Mouse (Mus musculus): ENCODE results near the gene Nasp.
"Not testable (repeated sequence)": the region's sequence is repeated elsewhere in the genome, so short reads cannot be mapped to it uniquely, and the experiment has no call there.

The Nasp gene

DNA sequence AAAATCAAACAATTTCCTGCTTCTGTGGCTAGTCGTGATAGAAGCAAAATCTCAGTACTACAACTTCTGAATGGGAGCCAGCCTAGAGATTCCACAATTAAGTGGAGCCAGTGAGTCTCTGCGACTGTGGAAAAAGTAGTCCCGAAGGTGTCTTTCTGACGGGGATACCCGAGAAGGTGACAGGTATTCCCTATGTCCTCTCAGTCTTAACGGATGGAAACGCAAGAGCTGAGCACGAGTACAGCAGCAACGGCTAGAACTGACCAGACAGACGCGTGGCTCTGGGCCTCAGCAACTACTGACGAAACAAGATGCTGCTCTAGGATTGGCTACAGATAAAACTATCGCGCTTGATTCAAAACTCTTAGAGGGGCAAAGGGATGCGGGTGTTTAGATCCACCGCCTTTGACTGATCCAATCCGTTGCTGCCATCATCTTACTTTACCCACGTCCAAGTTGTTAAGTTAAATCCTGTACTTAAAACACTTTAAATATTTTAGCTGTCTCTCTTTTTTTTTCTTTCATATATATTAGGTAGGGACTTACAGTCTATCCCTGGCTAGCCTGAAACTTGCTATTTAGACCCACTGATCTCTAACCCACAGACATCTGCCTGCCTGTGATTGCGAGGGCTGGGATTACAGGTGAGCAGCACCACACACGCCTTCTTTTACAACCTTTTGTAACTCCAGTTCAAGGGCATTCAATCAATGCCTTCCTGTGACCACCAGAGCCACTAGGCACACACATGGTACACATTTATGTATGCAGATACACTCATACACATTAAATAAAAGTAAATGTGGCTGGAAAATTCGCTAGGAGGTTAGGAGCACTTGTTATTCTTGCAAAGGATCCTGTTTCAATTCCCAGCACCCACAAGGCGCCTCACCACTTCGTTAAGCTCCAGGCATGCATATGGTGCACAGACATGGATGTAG lies at the start of gene Nasp:
Nasp (minus strand) TSS at position 220 of the 941 bp plus-strand sequence.
- DNase-seq = peak; percentile 85

GRCm38 (mm10) chr4:116676027-116676426 lies 48.3 kb upstream of the Nasp start:
- DNase-seq = no peak

GRCm38 (mm10) chr4:116674761-116675160 lies 47.0 kb upstream of the Nasp start:
- not testable (repeated sequence) for DNase-seq

DNA sequence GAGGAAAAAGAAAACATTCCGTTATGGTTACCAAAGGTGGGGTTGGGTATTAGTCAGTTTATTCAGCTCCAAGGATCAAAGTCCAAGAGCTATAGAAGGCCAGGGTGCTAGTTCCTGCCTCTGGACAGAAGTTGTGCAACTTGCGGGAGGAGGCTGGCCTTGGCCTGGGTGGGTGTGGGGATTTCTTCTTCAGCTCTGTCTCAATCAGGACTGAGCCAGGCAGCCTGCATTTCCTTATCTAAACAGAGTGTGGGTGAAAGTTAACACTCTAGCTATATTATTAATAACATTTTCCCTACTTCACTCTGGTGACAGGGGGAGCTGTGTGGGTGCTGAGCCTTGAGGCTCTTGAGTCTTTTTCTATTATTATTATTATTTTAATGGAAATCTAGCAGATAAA lies 45.0 kb upstream of the Nasp start:
- no peak for DNase-seq

DNA sequence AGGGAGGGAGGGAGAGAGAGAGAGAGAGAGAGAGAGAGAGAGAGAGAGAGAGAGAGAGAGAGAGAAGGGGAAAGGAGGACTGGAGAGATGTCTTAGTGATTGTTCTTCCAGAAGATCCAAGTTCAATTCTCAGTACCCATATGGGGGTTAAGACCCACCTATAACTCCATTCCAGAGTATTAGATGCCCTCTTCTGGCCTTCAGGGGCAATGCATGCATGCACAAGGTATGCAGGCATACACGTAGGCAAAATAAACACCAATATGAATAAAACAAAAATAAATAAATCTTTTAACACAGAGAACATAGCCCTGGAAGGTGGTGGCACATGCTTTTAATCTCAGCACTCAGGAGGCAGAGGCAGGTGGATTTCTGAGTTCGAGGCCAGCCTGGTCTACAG lies 41.5 kb upstream of the Nasp start:
- peak; percentile 42 for DNase-seq

- DNase-seq = no peak
Observed at GRCm38 (mm10) chr4:116668145-116668544, 40.4 kb upstream of the Nasp start.

DNA sequence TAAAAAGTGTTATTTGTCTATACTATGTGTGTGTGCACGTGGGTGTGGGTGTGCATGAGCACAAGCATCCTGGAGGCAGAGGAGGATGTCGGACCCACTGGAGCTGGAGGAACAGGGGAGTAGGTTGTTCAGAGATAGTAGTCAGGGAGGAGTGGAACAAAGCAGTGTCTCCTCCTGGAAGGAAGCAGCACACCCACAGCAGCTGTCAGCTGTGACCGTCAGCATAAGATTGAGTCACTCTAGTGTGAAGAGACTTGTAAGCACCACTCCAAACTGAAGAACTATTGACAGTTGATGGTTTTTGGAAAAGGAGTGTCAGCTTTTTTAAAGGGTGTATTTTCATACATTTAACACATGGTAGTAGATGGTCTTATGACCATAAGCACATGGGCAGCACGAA lies 38.9 kb upstream of the Nasp start:
- DNase-seq = no peak

DNA sequence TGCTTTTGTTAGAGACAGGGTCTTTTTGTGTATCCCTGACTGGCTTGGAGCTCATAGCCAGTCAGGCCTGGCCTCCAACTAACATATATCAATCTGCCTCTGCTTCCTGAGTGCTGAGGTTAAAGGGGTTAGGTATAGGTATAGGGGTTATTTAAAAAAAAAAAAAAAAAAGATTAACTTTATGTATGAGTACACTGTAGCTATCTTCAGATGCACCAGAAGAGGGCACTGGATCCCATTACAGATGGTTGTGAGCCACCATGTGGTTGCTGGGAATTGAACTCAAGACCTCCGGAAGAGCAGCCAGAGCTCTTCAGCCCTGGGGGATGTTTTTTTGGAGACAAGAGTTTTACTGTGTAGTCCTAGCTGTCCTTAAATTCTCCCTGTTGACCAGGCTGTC lies 34.3 kb upstream of the Nasp start:
- no peak for DNase-seq

- peak; percentile 33 for DNase-seq
Observed at GRCm38 (mm10) chr4:116660829-116661228, 33.1 kb upstream of the Nasp start.

GRCm38 (mm10) chr4:116659916-116660315 lies 32.2 kb upstream of the Nasp start:
- DNase-seq = not testable (repeated sequence)

- peak; percentile 48 for DNase-seq
Observed at GRCm38 (mm10) chr4:116659474-116659873, 31.7 kb upstream of the Nasp start.

DNA sequence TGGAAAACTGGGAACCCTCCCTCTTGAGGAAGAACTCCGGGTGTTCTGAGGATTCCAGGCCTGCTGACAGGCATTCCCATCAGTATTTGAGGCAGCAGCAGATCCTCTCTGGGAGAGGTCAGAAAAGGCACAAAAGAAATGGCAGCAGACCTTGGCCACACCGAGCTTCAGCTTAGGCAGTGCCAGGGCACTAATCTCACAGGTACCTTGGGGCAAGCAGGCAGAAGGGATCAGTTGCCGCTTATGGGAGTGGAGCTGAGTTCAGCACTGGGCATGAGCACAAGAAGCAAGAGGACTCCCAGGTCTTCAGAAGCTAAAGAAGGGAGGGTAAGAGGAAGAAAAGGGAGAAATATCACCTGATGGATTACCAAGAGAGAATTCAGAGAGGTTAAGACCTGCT lies 30.2 kb upstream of the Nasp start:
- DNase-seq = peak; percentile 33

DNA sequence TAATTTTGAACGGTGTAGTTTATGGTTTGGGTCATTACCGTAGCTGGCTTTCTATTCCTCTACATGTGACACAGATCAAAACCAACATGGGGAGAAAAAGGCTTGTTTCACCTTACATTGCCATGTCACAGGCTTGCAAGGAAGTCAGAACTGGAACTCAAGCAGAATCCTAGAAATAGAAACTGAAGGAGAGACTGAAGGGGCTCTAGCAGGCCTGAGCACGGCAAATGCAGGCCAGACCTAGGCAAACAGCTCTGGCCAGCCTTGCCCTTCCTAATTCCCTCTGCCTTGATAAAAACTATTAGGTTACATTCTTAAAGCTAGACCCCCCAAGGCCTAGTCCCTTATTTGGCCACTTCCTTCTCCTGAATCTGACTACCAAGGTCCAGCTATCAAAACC lies 27.9 kb upstream of the Nasp start:
- DNase-seq = no peak

GRCm38 (mm10) chr4:116655100-116655499 lies 27.4 kb upstream of the Nasp start:
- DNase-seq = peak; percentile 31

DNA sequence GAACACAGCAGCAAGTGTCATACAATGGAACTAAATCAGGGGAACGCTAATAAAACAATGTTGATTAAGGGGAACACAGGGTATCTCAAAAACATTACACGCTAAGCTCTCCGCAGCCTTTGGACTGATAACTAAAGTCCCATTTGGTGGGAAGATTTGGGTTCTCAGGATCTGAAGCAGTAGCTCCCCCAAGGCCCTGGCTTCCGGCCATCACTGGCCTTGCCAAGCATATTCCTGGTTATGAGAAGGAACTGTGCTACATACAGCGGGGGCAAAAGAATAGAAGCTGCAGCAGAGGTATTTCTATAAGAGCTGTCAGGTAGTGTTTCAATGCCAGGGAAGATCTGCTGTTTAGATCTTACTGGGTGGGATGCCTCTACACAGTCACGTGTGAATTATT lies 25.5 kb upstream of the Nasp start:
- DNase-seq = peak; percentile 59

DNA sequence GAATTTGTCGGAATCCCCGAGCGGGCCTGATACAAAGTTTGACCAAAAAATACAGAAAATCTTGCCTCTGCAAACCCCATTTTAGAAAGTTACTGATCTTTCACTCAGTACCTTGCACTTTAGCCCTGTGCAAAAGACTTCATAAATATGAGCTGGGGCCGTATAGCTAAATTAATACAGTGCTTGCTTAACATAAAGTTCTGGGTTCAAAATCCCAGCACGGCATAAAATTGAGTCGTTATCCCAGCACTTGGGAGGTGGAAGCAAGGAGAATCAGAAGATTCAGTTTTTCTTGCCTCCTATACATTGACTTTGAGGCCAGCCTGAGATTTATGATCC lies 24.0 kb upstream of the Nasp start:
- no peak for DNase-seq

DNA sequence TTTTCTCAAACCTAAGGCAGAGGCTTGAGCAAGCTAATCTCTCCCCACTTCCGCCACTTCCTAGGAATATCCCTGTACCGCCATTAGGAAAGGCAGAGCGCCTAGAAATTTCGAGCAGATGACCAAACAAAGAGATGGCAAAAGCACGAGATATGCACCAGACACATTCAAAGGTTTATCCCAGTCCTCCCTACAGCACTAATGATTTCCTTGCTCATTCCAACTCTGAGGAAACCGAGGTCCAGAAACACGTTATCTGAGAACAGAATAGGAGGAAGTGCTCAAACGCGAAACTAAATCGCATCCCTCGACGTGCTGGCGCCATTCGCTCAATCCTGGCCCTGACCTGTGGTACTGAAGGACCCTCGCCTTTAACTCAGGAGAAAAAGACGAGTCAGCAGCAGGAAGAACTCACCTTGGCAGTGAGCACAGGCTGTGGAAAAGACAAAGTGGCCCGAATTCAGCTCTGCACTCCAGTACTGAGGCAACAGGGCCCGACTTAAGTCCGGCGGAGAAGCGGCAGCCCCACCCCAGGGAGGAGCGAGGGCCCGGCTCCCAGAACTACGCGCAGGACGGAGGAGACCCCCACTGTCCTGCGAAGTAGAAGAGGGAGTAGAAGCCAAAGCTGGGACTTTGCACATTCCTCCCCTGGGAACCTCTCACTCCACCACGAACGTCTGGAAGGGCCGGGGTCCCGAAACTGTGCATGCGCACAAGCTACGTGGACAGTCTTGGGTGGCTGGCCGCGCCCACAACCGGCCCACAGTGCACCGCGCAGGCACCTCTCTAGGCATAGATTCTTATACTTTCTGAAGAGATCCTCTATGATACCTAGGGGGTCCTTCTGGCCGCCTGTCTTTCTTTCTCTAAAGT lies 23.4 kb upstream of the Nasp start, which contains the start of gene Akr1a1:
Akr1a1 (minus strand) TSS at position 757 of the 873 bp plus-strand sequence.
- DNase-seq = peak; percentile 95

GRCm38 (mm10) chr4:116650365-116650764 lies 22.6 kb upstream of the Nasp start:
- DNase-seq = peak; percentile 36

DNA sequence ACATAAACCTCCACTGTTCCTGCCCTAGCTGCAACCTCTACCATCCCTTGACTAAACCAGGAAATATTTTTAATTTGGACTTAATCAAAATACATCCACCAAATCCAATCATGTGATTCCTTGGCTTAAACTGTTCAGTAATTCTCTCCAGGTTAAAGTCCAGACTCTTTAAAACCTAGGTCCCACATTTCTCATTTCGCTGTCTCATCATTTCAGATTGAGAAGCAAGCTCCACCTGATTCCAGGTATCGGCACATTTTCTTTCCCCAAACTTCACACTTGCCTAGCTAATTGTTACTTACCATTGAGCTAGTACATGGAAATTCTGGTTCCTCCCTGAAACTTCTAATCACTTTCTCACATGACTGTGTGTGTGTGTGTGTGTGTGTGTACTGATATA lies 21.7 kb upstream of the Nasp start:
- DNase-seq = no peak

GRCm38 (mm10) chr4:116645624-116646023 lies 17.9 kb upstream of the Nasp start:
- DNase-seq = no peak

DNA sequence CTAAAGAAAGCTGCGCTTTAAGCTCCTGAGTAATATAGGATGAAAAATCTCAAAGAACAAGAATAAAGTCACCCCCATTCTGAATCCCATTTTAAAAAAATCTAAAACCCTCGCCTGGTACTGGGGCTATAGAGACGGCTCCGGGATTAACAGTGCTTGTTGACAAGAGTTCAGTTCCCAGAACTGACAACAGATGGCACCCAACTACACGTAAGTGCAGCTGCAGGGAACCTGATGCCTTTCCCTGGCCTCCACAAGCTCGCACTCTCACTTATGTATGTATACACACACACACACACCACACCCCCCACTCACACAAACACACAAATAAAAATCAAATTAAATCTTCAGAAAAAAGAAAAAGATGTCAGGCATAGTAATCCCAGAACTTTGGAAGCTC lies 16.6 kb upstream of the Nasp start:
- DNase-seq = peak; percentile 40

DNA sequence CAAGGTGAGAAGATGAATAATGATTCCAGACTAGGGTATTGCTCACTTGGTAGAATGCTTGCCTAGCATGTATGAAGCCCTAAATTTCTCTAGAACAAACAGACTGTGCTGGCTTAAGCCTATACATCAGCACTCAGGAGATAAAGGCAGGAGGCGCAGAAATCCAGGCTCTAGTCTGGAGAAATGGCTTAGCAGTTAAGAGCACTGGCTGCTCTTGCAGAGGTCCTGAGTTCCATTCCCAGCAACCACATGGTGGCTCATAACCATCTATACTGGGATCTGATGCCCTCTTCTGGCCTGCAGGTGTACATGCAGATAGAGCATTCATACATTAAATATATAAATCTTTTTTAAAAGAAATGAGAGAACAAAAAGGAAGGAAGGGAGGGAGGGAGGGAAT lies 14.3 kb upstream of the Nasp start:
- DNase-seq = no peak

- no peak for DNase-seq
Observed at GRCm38 (mm10) chr4:116638821-116639220, 11.1 kb upstream of the Nasp start.

DNA sequence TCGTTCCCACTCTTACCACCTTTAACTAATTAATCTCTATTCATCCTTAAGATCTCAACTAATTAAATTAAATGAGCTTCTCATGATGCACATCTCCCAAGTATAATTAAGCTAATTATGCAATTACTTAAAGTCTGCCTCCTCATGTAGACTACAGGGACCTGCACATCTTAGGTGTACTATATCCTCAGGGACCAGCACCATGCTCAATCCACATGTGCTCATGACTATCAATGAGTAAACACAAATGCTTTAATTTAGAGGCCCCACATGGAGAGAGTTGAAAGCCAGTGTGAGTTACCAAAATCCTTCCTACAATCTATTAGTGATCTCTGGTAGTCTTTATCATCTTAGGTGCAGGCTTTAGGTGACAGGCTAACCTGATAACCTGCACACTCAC lies 7.5 kb upstream of the Nasp start:
- DNase-seq = no peak
